Mouse (Mus musculus): Measurements from ENCODE around the gene Hsd3b1. TPM values are rescaled to one million over a fixed set of nuclear protein-coding genes. Genes with fewer than 3 reads are reported as not detected.

Gene Hsd3b1
- polyA plus RNA-seq, 1 experiment from 2014 or later, result not detected

- H3K9me3 ChIP-seq (replicated peaks; ENCODE audit: control insufficient read depth, low read length, poor library complexity, severe bottlenecking), result no peaks in the 10 kb centered on the region
- ATAC-seq, result no peak
- H3K27me3 ChIP-seq (ENCODE audit: control insufficient read depth, insufficient read depth, low read depth, low read length), result no peaks in the 10 kb centered on the region
- no peak overlapping the region for H3K4me2 ChIP-seq (ENCODE audit: low read length)
- no peaks in the 10 kb centered on the region for H3K4me1 ChIP-seq (ENCODE audit: control insufficient read depth, insufficient read depth, low read length)
- H3K36me3 ChIP-seq (ENCODE audit: control insufficient read depth, insufficient read depth, low read length), result no peaks in the 10 kb centered on the region
- WGBS, result 100% methylated on average over 1 of the region's 1 CpGs
- no peak overlapping the region for H3K9ac ChIP-seq (ENCODE audit: low read depth, low read length)
- H3K27ac ChIP-seq (ENCODE audit: low read length), result no peak overlapping the region
- no peak overlapping the region for H3K4me3 ChIP-seq (ENCODE audit: low read depth, low read length)
Measured at GRCm38 (mm10) chr3:98862800-98863199, 3.2 kb upstream of the Hsd3b1 start.

GRCm38 (mm10) chr3:98858051-98858450 is 1.5 kb downstream of the Hsd3b1 start:
- WGBS, result 91% methylated on average over 2 of the region's 2 CpGs
- ATAC-seq, result no peak
- Histone ChIP-seq H3K36me3 (ENCODE audit: control insufficient read depth, insufficient read depth, low read length) (no peaks in the 10 kb centered on the region), H3K4me3 (ENCODE audit: low read depth, low read length) (no peak overlapping the region), H3K27me3 (ENCODE audit: control insufficient read depth, insufficient read depth, low read depth, low read length) (no peaks in the 10 kb centered on the region), H3K4me1 (ENCODE audit: control insufficient read depth, insufficient read depth, low read length) (no peaks in the 10 kb centered on the region), H3K9ac (ENCODE audit: low read depth, low read length) (no peak overlapping the region), H3K27ac (ENCODE audit: low read length) (no peak overlapping the region), H3K9me3 (replicated peaks; ENCODE audit: control insufficient read depth, low read length, poor library complexity, severe bottlenecking) (no peaks in the 10 kb centered on the region), H3K4me2 (ENCODE audit: low read length) (no peak overlapping the region)

GRCm38 (mm10) chr3:98856892-98857291 is 2.7 kb downstream of the Hsd3b1 start:
- Histone ChIP-seq H3K4me3 (ENCODE audit: low read depth, low read length) (no peak overlapping the region), H3K9me3 (replicated peaks; ENCODE audit: control insufficient read depth, low read length, poor library complexity, severe bottlenecking) (no peaks in the 10 kb centered on the region), H3K4me2 (ENCODE audit: low read length) (no peak overlapping the region), H3K4me1 (ENCODE audit: control insufficient read depth, insufficient read depth, low read length) (no peaks in the 10 kb centered on the region), H3K27me3 (ENCODE audit: control insufficient read depth, insufficient read depth, low read depth, low read length) (no peaks in the 10 kb centered on the region), H3K27ac (ENCODE audit: low read length) (no peak overlapping the region), H3K9ac (ENCODE audit: low read depth, low read length) (no peak overlapping the region), H3K36me3 (ENCODE audit: control insufficient read depth, insufficient read depth, low read length) (no peaks in the 10 kb centered on the region)
- WGBS, result 86% methylated on average over 1 of the region's 1 CpGs
- ATAC-seq, result no peak

- H3K27me3 ChIP-seq (ENCODE audit: control insufficient read depth, insufficient read depth, low read depth, low read length), result no peaks in the 10 kb centered on the region
- WGBS, result 91% methylated on average over 3 of the region's 3 CpGs
- H3K9ac ChIP-seq (ENCODE audit: low read depth, low read length), result no peak overlapping the region
- no peaks in the 10 kb centered on the region for H3K36me3 ChIP-seq (ENCODE audit: control insufficient read depth, insufficient read depth, low read length)
- H3K27ac ChIP-seq (ENCODE audit: low read length), result no peak overlapping the region
- H3K4me3 ChIP-seq (ENCODE audit: low read depth, low read length), result no peak overlapping the region
- no peaks in the 10 kb centered on the region for H3K9me3 ChIP-seq (replicated peaks; ENCODE audit: control insufficient read depth, low read length, poor library complexity, severe bottlenecking)
- H3K4me1 ChIP-seq (ENCODE audit: control insufficient read depth, insufficient read depth, low read length), result no peaks in the 10 kb centered on the region
- no peak for ATAC-seq
- no peak overlapping the region for H3K4me2 ChIP-seq (ENCODE audit: low read length)
Measured at GRCm38 (mm10) chr3:98855160-98855559, 4.4 kb downstream of the Hsd3b1 start.

GRCm38 (mm10) chr3:98853685-98854084 is 5.9 kb downstream of the Hsd3b1 start:
- WGBS, result 40% methylated on average over 1 of the region's 1 CpGs
- Histone ChIP-seq H3K36me3 (ENCODE audit: control insufficient read depth, insufficient read depth, low read length) (no peaks in the 10 kb centered on the region), H3K4me3 (ENCODE audit: low read depth, low read length) (no peak overlapping the region), H3K4me1 (ENCODE audit: control insufficient read depth, insufficient read depth, low read length) (no peaks in the 10 kb centered on the region), H3K9me3 (replicated peaks; ENCODE audit: control insufficient read depth, low read length, poor library complexity, severe bottlenecking) (no peaks in the 10 kb centered on the region), H3K27me3 (ENCODE audit: control insufficient read depth, insufficient read depth, low read depth, low read length) (no peaks in the 10 kb centered on the region), H3K27ac (ENCODE audit: low read length) (no peak overlapping the region), H3K4me2 (ENCODE audit: low read length) (no peak overlapping the region), H3K9ac (ENCODE audit: low read depth, low read length) (no peak overlapping the region)
- no peak for ATAC-seq

GRCm38 (mm10) chr3:98853051-98853450 is 6.5 kb downstream of the Hsd3b1 start:
- no peak overlapping the region for H3K9ac ChIP-seq (ENCODE audit: low read depth, low read length)
- no peak for ATAC-seq
- no peaks in the 10 kb centered on the region for H3K9me3 ChIP-seq (replicated peaks; ENCODE audit: control insufficient read depth, low read length, poor library complexity, severe bottlenecking)
- H3K36me3 ChIP-seq (ENCODE audit: control insufficient read depth, insufficient read depth, low read length), result no peaks in the 10 kb centered on the region
- H3K27ac ChIP-seq (ENCODE audit: low read length), result no peak overlapping the region
- no peak overlapping the region for H3K4me3 ChIP-seq (ENCODE audit: low read depth, low read length)
- 93% methylated on average over 3 of the region's 3 CpGs for WGBS
- no peaks in the 10 kb centered on the region for H3K4me1 ChIP-seq (ENCODE audit: control insufficient read depth, insufficient read depth, low read length)
- H3K4me2 ChIP-seq (ENCODE audit: low read length), result no peak overlapping the region
- H3K27me3 ChIP-seq (ENCODE audit: control insufficient read depth, insufficient read depth, low read depth, low read length), result no peaks in the 10 kb centered on the region

GRCm38 (mm10) chr3:98852631-98853030 is 7.0 kb downstream of the Hsd3b1 start:
- Histone ChIP-seq H3K4me2 (ENCODE audit: low read length) (no peak overlapping the region), H3K9ac (ENCODE audit: low read depth, low read length) (no peak overlapping the region), H3K9me3 (replicated peaks; ENCODE audit: control insufficient read depth, low read length, poor library complexity, severe bottlenecking) (no peaks in the 10 kb centered on the region), H3K36me3 (ENCODE audit: control insufficient read depth, insufficient read depth, low read length) (no peaks in the 10 kb centered on the region), H3K4me3 (ENCODE audit: low read depth, low read length) (no peak overlapping the region), H3K4me1 (ENCODE audit: control insufficient read depth, insufficient read depth, low read length) (no peaks in the 10 kb centered on the region), H3K27ac (ENCODE audit: low read length) (no peak overlapping the region), H3K27me3 (ENCODE audit: control insufficient read depth, insufficient read depth, low read depth, low read length) (no peaks in the 10 kb centered on the region)
- 85% methylated on average over 6 of the region's 6 CpGs for WGBS
- ATAC-seq, result no peak

GRCm38 (mm10) chr3:98851853-98852252 is 7.7 kb downstream of the Hsd3b1 start:
- no peak overlapping the region for H3K4me2 ChIP-seq (ENCODE audit: low read length)
- 80% methylated on average over 2 of the region's 2 CpGs for WGBS
- H3K4me3 ChIP-seq (ENCODE audit: low read depth, low read length), result no peak overlapping the region
- no peak overlapping the region for H3K27ac ChIP-seq (ENCODE audit: low read length)
- H3K36me3 ChIP-seq (ENCODE audit: control insufficient read depth, insufficient read depth, low read length), result no peaks in the 10 kb centered on the region
- no peaks in the 10 kb centered on the region for H3K27me3 ChIP-seq (ENCODE audit: control insufficient read depth, insufficient read depth, low read depth, low read length)
- no peak for ATAC-seq
- no peaks in the 10 kb centered on the region for H3K9me3 ChIP-seq (replicated peaks; ENCODE audit: control insufficient read depth, low read length, poor library complexity, severe bottlenecking)
- H3K4me1 ChIP-seq (ENCODE audit: control insufficient read depth, insufficient read depth, low read length), result no peaks in the 10 kb centered on the region
- no peak overlapping the region for H3K9ac ChIP-seq (ENCODE audit: low read depth, low read length)

- H3K27ac ChIP-seq (ENCODE audit: low read length), result no peak overlapping the region
- no peaks in the 10 kb centered on the region for H3K36me3 ChIP-seq (ENCODE audit: control insufficient read depth, insufficient read depth, low read length)
- no peak overlapping the region for H3K9ac ChIP-seq (ENCODE audit: low read depth, low read length)
- no peaks in the 10 kb centered on the region for H3K27me3 ChIP-seq (ENCODE audit: control insufficient read depth, insufficient read depth, low read depth, low read length)
- no peak for ATAC-seq
- H3K9me3 ChIP-seq (replicated peaks; ENCODE audit: control insufficient read depth, low read length, poor library complexity, severe bottlenecking), result no peaks in the 10 kb centered on the region
- no peak overlapping the region for H3K4me3 ChIP-seq (ENCODE audit: low read depth, low read length)
- H3K4me2 ChIP-seq (ENCODE audit: low read length), result no peak overlapping the region
- no peaks in the 10 kb centered on the region for H3K4me1 ChIP-seq (ENCODE audit: control insufficient read depth, insufficient read depth, low read length)
- WGBS, result 87% methylated on average over 5 of the region's 5 CpGs
Measured at GRCm38 (mm10) chr3:98850262-98850661, 9.3 kb downstream of the Hsd3b1 start.

GRCm38 (mm10) chr3:98848898-98849297 is 10.7 kb downstream of the Hsd3b1 start:
- Histone ChIP-seq H3K36me3 (ENCODE audit: control insufficient read depth, insufficient read depth, low read length) (no peaks in the 10 kb centered on the region), H3K9me3 (replicated peaks; ENCODE audit: control insufficient read depth, low read length, poor library complexity, severe bottlenecking) (no peaks in the 10 kb centered on the region), H3K4me1 (ENCODE audit: control insufficient read depth, insufficient read depth, low read length) (no peaks in the 10 kb centered on the region), H3K4me2 (ENCODE audit: low read length) (no peak overlapping the region), H3K4me3 (ENCODE audit: low read depth, low read length) (no peak overlapping the region), H3K27me3 (ENCODE audit: control insufficient read depth, insufficient read depth, low read depth, low read length) (no peaks in the 10 kb centered on the region), H3K27ac (ENCODE audit: low read length) (no peak overlapping the region), H3K9ac (ENCODE audit: low read depth, low read length) (no peak overlapping the region)
- 82% methylated on average over 1 of the region's 1 CpGs for WGBS
- ATAC-seq, result no peak

All from midbrain, embryonic 16.5 days (tissue).